Mouse (Mus musculus) brain, embryonic 14.5 days (tissue): ENCODE measurements around the gene 3110082I17Rik.

Experiments used
- CTCF ChIP-seq: fragments of 200-500 bp; IDR thresholded peaks from 2 replicates; pipeline ENCODE4 v1.5.1; 2012; ENCODE audit warnings: inconsistent platforms, mild to moderate bottlenecking, moderate library complexity, borderline replicate concordance; ENCODE audit not compliant: insufficient read depth, insufficient read length; ENCODE audit errors: extremely low read depth
- POLR2A ChIP-seq: fragments of 200-500 bp; IDR thresholded peaks from 2 replicates; pipeline ENCODE4 v1.6.1; 2012; ENCODE audit warnings: mild to moderate bottlenecking, inconsistent platforms, borderline replicate concordance; ENCODE audit not compliant: poor library complexity, insufficient read depth, insufficient read length, severe bottlenecking; ENCODE audit errors: extremely low read depth

GRCm38 (mm10) chr5:139466373-139466772 is 6.0 kb upstream of the 3110082I17Rik start:
- no peak for TF ChIP-seq POLR2A
- TF ChIP-seq CTCF, result no peak
